Mouse (Mus musculus) testis, adult 2 months (tissue): ENCODE results near the gene Nfs1. TPM values are rescaled to one million over a fixed set of nuclear protein-coding genes. Genes with fewer than 3 reads are reported as not detected.
"Not testable (repeated sequence)": the region's sequence is repeated elsewhere in the genome, so short reads cannot be mapped to it uniquely, and the experiment has no call there.

ENCODE experiments used
- H3K27ac ChIP-seq: fragments of 200-500 bp; 2 replicates; pipeline ENCODE4 v1.5.1; 2012; ENCODE audit warnings: low read depth, low read length; ENCODE audit not compliant: control insufficient read depth, insufficient read depth
- H3K27me3 ChIP-seq: fragments of 200-500 bp; 2 replicates; pipeline ENCODE4 v1.6.1; 2012; ENCODE audit warnings: mild to moderate bottlenecking, low read length, moderate library complexity; ENCODE audit not compliant: control insufficient read depth, insufficient read depth
- H3K36me3 ChIP-seq: fragments of 200-500 bp; 2 replicates; pipeline ENCODE4 v1.6.1; 2012; ENCODE audit warnings: mild to moderate bottlenecking, low read length; ENCODE audit not compliant: control insufficient read depth, insufficient read depth
- H3K4me1 ChIP-seq: fragments of 200-500 bp; 2 replicates; pipeline ENCODE4 v1.6.1; 2012; ENCODE audit warnings: low read length; ENCODE audit not compliant: control insufficient read depth, insufficient read depth
- H3K4me3 ChIP-seq: fragments of 200-500 bp; 2 replicates; pipeline ENCODE4 v1.5.1; 2012; ENCODE audit warnings: low read depth, mild to moderate bottlenecking, low read length, moderate library complexity, mixed read lengths; ENCODE audit not compliant: control insufficient read depth
- CTCF ChIP-seq: fragments of 200-500 bp; IDR thresholded peaks from 2 replicates; pipeline ENCODE4 v1.5.1; 2012; ENCODE audit warnings: low read depth, mild to moderate bottlenecking, inconsistent platforms, low read length, moderate library complexity; ENCODE audit not compliant: control insufficient read depth, insufficient read depth, insufficient replicate concordance
- POLR2A ChIP-seq: fragments of 200-500 bp; IDR thresholded peaks from 2 replicates; pipeline ENCODE4 v1.6.1; 2012; ENCODE audit warnings: low read depth, mild to moderate bottlenecking, inconsistent platforms, low read length, moderate library complexity; ENCODE audit not compliant: control insufficient read depth
- polyA plus RNA-seq: library from polyadenylated mRNA; depleted of rRNA; stranded (reverse); fragments of >200 nt; gene quantifications from 2 replicates; pipeline ENCODE4 v1.2.3, GENCODE M21; 2012

Nfs1 gene
- polyA plus RNA-seq, 1 experiment: 42.8 TPM

- no peak overlapping the region for H3K4me3 ChIP-seq
- H3K4me1 ChIP-seq: peaks cover 2% of the 10 kb centered on the region; the same call in 1 of the 2 replicates
- no peak for TF ChIP-seq CTCF
- no peak for TF ChIP-seq POLR2A
- H3K27me3 ChIP-seq: no peaks in the 10 kb centered on the region
- no peaks in the 10 kb centered on the region; the same call in 1 of the 2 replicates for H3K36me3 ChIP-seq
- no peak overlapping the region for H3K27ac ChIP-seq
These were observed 1.2 kb downstream of the Nfs1 start for GRCm38 (mm10) chr2:156142820-156143219.

- H3K4me1 ChIP-seq: no peaks in the 10 kb centered on the region
- no peak for TF ChIP-seq CTCF
- TF ChIP-seq POLR2A: no peak
- H3K27me3 ChIP-seq: no peaks in the 10 kb centered on the region
- H3K4me3 ChIP-seq: no peak overlapping the region
- H3K36me3 ChIP-seq: no peaks in the 10 kb centered on the region; the same call in none of the 2 replicates
- H3K27ac ChIP-seq: no peak overlapping the region
These were observed 8.3 kb downstream of the Nfs1 start for GRCm38 (mm10) chr2:156135695-156136094.

DNA sequence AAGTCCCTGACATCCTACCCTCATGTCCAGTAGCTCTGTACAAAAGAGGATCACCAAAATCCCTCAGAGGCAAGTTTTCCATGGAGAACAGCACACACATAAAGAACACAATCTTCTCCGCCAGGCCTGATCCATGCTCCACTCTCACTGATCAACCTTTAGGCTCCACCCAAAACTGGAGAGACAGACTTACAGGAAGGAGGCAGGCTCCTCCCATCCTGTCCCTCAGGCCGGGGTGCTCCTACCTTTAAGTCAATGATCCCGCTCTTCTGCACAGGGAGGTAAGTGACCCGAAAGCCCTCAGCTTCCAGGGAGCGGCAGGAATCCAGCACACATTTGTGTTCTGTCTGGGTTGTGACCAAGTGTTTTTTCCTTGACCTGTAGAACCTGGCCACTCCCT lies 9.8 kb downstream of the Nfs1 start:
- Histone ChIP-seq H3K4me1 (no peaks in the 10 kb centered on the region), H3K36me3 (no peaks in the 10 kb centered on the region; the same call in none of the 2 replicates), H3K27ac (no peak overlapping the region), H3K4me3 (no peak overlapping the region), H3K27me3 (no peaks in the 10 kb centered on the region)
- TF ChIP-seq POLR2A: no peak
- no peak for TF ChIP-seq CTCF

- TF ChIP-seq POLR2A (no peak), CTCF (no peak)
- H3K36me3 ChIP-seq: peaks cover 2% of the 10 kb centered on the region
- H3K4me1 ChIP-seq: no peaks in the 10 kb centered on the region
- no peak within 1 kb of the TSS for H3K27ac ChIP-seq
- H3K4me3 ChIP-seq: no peak within 1 kb of the TSS
- no peaks in the 10 kb centered on the region for H3K27me3 ChIP-seq
These were observed 17.0 kb downstream of the Nfs1 start, which contains the start of gene Gm28036 for GRCm38 (mm10) chr2:156126992-156127391. Gene Gm28036, minus strand, starts transcription at chr2:156127092.

GRCm38 (mm10) chr2:156123731-156124130 lies 20.3 kb downstream of the Nfs1 start:
- Histone ChIP-seq H3K4me1 (no peaks in the 10 kb centered on the region), H3K4me3 (no peak overlapping the region), H3K27me3 (no peaks in the 10 kb centered on the region), H3K27ac (no peak overlapping the region), H3K36me3 (peaks cover 2% of the 10 kb centered on the region)
- TF ChIP-seq CTCF (no peak), POLR2A (no peak)

- Histone ChIP-seq H3K27ac (no peak overlapping the region), H3K4me3 (peak overlapping the region; percentile 66), H3K4me1 (no peaks in the 10 kb centered on the region), H3K36me3 (peaks cover 2% of the 10 kb centered on the region), H3K27me3 (no peaks in the 10 kb centered on the region)
- TF ChIP-seq CTCF: no peak
- no peak for TF ChIP-seq POLR2A
These were observed 24.4 kb downstream of the Nfs1 start for GRCm38 (mm10) chr2:156119566-156119965.

GRCm38 (mm10) chr2:156112080-156112423 lies 31.9 kb downstream of the Nfs1 start:
- H3K27ac ChIP-seq, H3K27me3 ChIP-seq, H3K36me3 ChIP-seq, H3K4me1 ChIP-seq: not testable (repeated sequence)
- H3K4me3 ChIP-seq: peak overlapping the region; percentile 90
